Mouse (Mus musculus) spleen, adult 2 months (tissue): ENCODE measurements around the gene Lonrf2.

Experiments
- CTCF ChIP-seq: fragments of 200-500 bp; IDR thresholded peaks from 2 replicates; pipeline ENCODE4 v1.5.1; 2011; ENCODE audit warnings: mild to moderate bottlenecking, inconsistent platforms; ENCODE audit not compliant: insufficient read depth, insufficient read length, insufficient replicate concordance; ENCODE audit errors: extremely low read depth
- POLR2A ChIP-seq: fragments of 200-500 bp; IDR thresholded peaks from 2 replicates; pipeline ENCODE4 v1.6.1; 2011; ENCODE audit warnings: low read depth, low read length, inconsistent platforms

- TF ChIP-seq CTCF = no peak
- no peak for TF ChIP-seq POLR2A
Measured at GRCm38 (mm10) chr1:38873911-38874310, 37.4 kb upstream of the Lonrf2 start.
